Mouse (Mus musculus) erythroblast, embryonic 14.5 days (primary cell): ENCODE results near the gene Inpp5a. TPM values are rescaled to one million over a fixed set of nuclear protein-coding genes. Genes with fewer than 3 reads are reported as not detected.

ENCODE experiments used
- H3K27me3 ChIP-seq: 2 replicates; pipeline ENCODE4 v1.6.1; 2012; ENCODE audit warnings: inconsistent platforms; ENCODE audit not compliant: control insufficient read depth
- H3K36me3 ChIP-seq: 2 replicates; pipeline ENCODE4 v1.6.1; 2012; ENCODE audit warnings: mild to moderate bottlenecking, inconsistent platforms; ENCODE audit not compliant: control insufficient read depth
- H3K4me1 ChIP-seq: 2 replicates; pipeline ENCODE4 v1.6.1; 2012; ENCODE audit warnings: inconsistent platforms; ENCODE audit not compliant: control insufficient read depth
- H3K4me3 ChIP-seq: replicated peaks from 2 replicates; pipeline ENCODE3; 2012; ENCODE audit warnings: moderate library complexity, mild to moderate bottlenecking, inconsistent platforms
- H3K9me3 ChIP-seq: 2 replicates; pipeline ENCODE4 v1.6.1; 2012; ENCODE audit warnings: low read length, inconsistent platforms, mixed read lengths; ENCODE audit not compliant: control insufficient read depth
- GATA1 ChIP-seq: IDR thresholded peaks from 2 replicates; pipeline ENCODE4 v1.6.1; 2012; ENCODE audit warnings: low read length, inconsistent platforms, mixed read lengths
- TAL1 ChIP-seq: IDR thresholded peaks from 3 replicates; pipeline ENCODE4 v1.6.1; 2012; ENCODE audit warnings: low read length, inconsistent platforms, mixed read lengths
- polyA plus RNA-seq: library from polyadenylated mRNA; stranded (reverse); fragments of >175 nt; gene quantifications from 2 replicates; pipeline ENCODE4 v1.2.3, GENCODE M21; 2012

The Inpp5a gene
- polyA plus RNA-seq, 1 experiment = 0.25 TPM

DNA sequence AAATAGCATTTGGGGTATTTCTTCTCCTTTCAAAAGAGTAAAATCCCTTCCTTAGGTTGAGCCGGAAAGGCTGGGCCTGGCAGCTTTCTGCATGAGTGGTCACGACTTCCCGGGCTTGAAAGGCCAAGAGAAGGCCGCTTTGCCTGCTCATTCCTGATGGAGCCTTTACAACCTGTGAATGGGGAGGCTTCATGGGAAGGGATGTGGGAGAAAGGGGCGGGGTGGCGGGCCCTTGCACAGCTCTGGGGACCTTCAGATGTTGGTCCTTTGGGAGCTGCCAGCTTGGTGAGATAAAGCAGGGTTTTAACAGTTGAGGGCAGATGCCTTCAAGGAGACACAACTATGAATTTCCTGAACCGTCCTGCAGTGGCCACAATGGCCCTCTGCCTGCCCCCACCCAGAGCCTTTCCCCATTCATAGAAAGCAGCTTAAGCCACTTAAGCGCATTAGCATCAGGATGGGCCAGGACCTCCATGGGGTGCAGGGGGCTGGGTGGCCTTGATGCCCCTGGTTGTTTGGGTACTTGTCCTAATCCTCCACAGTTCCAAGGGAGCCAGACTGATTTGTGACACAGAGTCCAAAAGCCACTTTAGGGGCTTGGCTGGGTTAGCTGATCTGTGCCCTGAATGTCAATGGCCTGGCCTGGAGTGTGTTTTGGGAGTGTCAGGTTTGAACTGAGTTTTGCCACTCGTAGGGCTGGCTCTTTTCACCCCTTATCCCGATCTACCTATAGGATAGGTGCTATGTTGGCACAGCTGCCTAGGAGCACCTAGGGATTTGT lies 168.0 kb downstream of the Inpp5a start:
- Histone ChIP-seq H3K4me1 (no peaks in the 10 kb centered on the region), H3K9me3 (no peaks in the 10 kb centered on the region), H3K36me3 (no peaks in the 10 kb centered on the region), H3K4me3 (no peak overlapping the region), H3K27me3 (no peaks in the 10 kb centered on the region)
- TF ChIP-seq GATA1 = no peak
- TF ChIP-seq TAL1 = no peak

DNA sequence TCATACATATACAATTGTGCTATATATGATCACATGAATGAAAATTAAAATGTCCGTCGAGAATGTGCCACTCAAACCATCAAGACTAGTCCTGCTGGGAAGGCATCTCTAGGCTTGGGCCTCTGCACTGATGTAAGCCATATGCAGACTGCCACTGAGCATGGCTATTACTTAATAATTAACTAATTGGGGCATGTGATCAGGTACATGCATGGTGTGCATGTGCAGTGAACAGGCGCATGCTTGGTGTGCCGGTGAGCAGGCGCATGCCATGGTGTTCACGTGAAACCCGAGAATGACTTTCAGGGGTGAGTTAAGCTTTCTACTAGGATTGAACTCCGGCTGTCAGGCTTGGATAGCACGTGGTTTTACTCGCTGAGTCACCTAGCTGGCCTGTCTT lies 170.8 kb downstream of the Inpp5a start:
- Histone ChIP-seq H3K4me1 (no peaks in the 10 kb centered on the region), H3K9me3 (no peaks in the 10 kb centered on the region)
- TF ChIP-seq TAL1 (no peak), GATA1 (no peak)

DNA sequence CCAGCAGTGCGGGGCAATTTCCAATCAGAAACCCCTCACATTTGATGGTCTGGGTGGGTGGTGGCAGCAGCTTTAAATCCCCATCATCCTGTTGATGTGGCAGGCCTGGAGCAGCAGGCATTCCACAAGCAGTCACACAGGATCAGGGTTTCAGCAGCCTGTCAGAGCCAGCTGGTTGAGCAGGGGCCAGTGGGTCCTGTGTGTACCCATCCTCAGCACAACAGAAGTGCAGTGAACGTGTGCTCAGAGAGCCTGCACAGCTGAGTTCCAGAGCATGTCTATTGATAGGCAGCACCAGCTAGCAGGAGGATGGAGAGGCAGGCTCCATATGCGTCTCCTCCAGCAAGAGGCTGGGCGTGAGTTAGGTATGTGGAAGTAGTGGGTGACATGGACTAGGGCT lies 174.5 kb downstream of the Inpp5a start:
- TF ChIP-seq TAL1 (no peak), GATA1 (no peak)
- H3K4me3 ChIP-seq = no peak overlapping the region
- no peaks in the 10 kb centered on the region for H3K27me3 ChIP-seq
- no peaks in the 10 kb centered on the region for H3K4me1 ChIP-seq
- no peaks in the 10 kb centered on the region for H3K9me3 ChIP-seq
- no peaks in the 10 kb centered on the region for H3K36me3 ChIP-seq

More for the DNA sequence above, 170.8 kb downstream of the Inpp5a start:
- H3K27me3 ChIP-seq = no peaks in the 10 kb centered on the region
- H3K4me3 ChIP-seq = no peak overlapping the region
- H3K36me3 ChIP-seq = no peaks in the 10 kb centered on the region

DNA sequence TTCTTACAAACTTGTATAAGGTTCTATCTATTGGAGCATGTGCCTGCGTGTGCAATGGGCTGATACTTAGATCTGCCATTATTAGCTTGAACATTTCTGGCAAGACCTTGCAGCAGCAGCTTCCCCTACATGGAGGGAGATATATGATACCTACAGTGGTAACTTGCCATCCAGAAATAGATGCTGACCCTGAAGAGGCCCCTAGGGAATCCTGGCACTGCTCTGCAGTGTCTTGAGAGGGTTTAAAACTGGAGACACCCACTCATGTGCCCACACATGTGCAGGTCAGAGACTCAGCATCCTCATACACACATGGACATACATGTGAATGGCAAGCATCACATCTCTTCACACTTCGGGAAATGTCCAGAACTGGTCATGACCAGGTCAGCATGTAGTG lies 175.3 kb downstream of the Inpp5a start:
- Histone ChIP-seq H3K4me1 (no peaks in the 10 kb centered on the region), H3K9me3 (no peaks in the 10 kb centered on the region), H3K4me3 (no peak overlapping the region), H3K36me3 (no peaks in the 10 kb centered on the region), H3K27me3 (no peaks in the 10 kb centered on the region)
- no peak for TF ChIP-seq GATA1
- TF ChIP-seq TAL1 = no peak

DNA sequence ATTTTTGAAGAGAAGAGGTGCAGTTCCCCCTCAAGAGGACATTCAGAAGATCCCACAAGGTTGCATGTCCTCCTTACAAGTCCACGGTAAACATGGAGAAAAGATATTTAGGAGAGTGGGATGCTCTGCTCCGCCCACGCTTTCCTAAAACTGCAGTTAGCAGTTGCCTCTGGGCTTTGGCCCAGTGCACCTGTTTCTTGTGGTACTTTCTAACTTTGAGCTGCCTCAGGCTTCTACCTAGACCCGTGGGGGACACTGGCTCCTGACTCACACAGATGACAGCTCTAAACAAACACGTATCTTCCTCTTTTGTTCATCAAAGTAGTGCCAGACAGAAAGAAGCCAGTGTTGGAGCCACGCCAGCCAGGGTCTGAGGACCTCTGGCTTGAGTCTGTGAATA lies 177.1 kb downstream of the Inpp5a start:
- TF ChIP-seq TAL1 (no peak), GATA1 (no peak)
- H3K4me1 ChIP-seq = no peaks in the 10 kb centered on the region
- H3K4me3 ChIP-seq = no peak overlapping the region
- H3K27me3 ChIP-seq = no peaks in the 10 kb centered on the region
- H3K36me3 ChIP-seq = no peaks in the 10 kb centered on the region
- no peaks in the 10 kb centered on the region for H3K9me3 ChIP-seq

DNA sequence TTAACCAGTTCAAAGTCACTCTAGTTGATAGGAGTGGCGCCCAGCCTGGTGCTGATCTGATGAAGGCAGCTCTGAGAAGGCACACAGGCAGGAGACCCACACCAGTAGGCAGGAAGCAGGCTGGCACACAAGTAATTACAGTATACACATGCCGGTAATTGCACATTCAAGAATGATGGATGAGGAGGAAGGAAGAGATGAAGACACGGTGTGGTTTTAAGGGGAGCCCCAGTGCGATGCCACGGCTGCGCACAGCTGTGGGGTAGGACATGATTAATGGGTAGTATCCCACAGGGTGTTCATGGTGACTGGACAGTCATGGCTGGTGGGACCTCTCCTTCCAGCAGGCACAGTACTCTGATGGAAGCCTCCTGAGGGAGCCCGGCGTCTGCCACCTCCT lies 177.6 kb downstream of the Inpp5a start:
- no peaks in the 10 kb centered on the region for H3K4me1 ChIP-seq
- no peaks in the 10 kb centered on the region for H3K36me3 ChIP-seq
- TF ChIP-seq TAL1 (no peak), GATA1 (no peak)
- no peaks in the 10 kb centered on the region for H3K27me3 ChIP-seq
- H3K4me3 ChIP-seq = no peak overlapping the region
- no peaks in the 10 kb centered on the region for H3K9me3 ChIP-seq

DNA sequence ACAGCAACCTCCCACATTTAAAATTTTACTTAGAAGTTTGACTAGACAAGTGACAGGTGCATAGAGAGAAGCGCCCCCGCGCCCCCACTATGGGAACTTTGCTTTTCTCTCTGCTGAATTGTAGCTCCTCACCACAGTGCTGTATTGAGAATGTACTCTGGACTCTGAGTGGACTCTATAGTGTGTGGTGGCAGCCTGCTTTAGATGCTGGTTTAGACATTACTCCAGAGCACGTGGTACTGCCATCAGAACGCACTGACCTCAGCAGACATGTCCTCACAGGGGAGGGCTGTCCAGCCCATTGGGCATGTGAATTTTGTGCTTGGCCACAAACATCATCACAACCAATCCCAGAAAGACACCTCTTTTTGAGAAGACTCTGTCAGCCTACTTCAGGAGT lies 181.9 kb downstream of the Inpp5a start:
- TF ChIP-seq GATA1 = no peak
- no peak for TF ChIP-seq TAL1
- Histone ChIP-seq H3K9me3 (no peaks in the 10 kb centered on the region), H3K4me1 (no peaks in the 10 kb centered on the region), H3K4me3 (no peak overlapping the region), H3K27me3 (no peaks in the 10 kb centered on the region), H3K36me3 (no peaks in the 10 kb centered on the region)

DNA sequence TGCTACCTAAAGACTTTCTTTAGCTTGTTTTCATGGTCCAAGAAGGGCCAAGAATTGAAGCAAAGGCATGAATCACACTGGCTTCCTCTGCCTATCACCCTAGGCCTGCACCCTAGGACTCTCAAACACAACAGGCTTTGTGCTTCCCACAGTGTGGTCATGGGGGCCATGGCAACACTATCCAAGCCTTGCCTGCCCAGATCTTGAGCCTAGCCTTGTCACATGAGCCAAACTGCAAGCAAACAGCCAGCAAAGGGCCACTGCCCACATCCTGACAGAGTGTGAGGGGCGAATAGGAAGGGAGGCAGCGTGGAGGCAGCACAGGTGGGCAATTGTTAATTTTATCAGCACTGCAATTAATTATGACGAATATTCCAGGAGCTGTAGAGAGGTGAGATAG lies 183.8 kb downstream of the Inpp5a start:
- Histone ChIP-seq H3K36me3 (no peaks in the 10 kb centered on the region), H3K27me3 (no peaks in the 10 kb centered on the region), H3K4me3 (no peak overlapping the region), H3K4me1 (no peaks in the 10 kb centered on the region), H3K9me3 (no peaks in the 10 kb centered on the region)
- no peak for TF ChIP-seq TAL1
- TF ChIP-seq GATA1 = no peak

DNA sequence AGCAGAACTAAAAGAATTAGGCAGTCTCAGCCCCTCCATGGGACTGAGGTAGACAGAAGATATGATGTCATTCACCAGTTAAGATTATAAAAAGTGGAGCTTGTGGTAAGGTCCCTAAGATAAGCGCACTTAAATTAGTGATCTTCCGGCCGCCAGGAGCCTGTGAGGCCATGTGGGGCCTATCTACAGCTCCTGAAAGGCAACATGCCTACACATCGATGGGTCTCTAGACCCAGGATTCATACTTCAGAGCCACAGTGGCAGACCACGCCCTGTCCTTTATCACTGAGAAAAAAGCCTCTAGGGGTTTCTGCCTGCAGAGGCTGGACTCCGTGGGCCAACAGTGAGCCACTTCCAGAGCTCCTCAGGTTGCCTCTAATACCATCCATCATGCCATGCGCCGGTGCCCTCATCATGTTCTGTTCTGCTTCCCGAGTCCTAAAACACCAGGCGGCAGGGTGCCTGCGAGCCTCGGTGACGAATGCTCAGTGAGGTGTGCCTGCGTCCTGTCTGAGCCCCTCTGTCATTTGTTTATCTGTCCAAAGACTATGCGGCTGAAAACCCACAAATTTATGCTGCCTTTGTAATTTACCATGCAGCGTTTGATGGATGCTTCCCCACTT lies 187.3 kb downstream of the Inpp5a start:
- Histone ChIP-seq H3K4me1 (no peaks in the 10 kb centered on the region), H3K9me3 (no peaks in the 10 kb centered on the region), H3K36me3 (no peaks in the 10 kb centered on the region), H3K4me3 (no peak overlapping the region), H3K27me3 (peaks cover 21% of the 10 kb centered on the region)
- no peak for TF ChIP-seq GATA1
- no peak for TF ChIP-seq TAL1
